In the genomic region with DNA sequence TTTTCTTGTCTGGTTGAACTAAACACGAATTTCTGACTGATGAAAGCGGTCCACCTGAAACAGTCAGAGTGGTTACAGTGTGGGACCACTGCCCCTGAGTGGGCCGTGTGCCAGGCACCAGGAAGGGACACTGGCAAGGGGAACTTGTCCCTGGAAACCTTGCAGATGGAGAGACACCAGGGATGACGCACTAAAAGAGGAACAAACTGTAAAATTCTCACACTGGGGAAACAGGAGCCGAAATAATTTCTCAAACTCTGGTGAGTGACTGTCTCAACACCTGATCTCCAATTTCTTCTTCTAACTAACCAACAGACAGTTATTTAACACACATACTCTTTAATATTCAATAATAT, we compare ENCODE assay signal across 23 mouse cellular contexts. TPM values are rescaled to one million over a fixed set of nuclear protein-coding genes. Genes with fewer than 3 reads are reported as not detected.
"Had no signal": no experiment of that assay in that cellular context is flagged by ENCODE, and none has a peak within 500 bp of the region (broad histone marks: within the 10 kb centered on the region; RNA-seq: fewer than 3 reads in every experiment).

No protein-coding gene starts in this region.

- H3K4me3 ChIP-seq: liver, embryonic 13.5 days; liver, embryonic 15.5 days; lung, embryonic 15.5 days; midbrain, embryonic 10.5 days; midbrain, embryonic 12.5 days; myocyte; neural tube, embryonic 13.5 days; neural tube, embryonic 15.5 days; stomach, embryonic 15.5 days had no signal

- ATAC-seq: liver, postnatal 0 days; lung, postnatal 0 days; midbrain, embryonic 16.5 days had no signal

- H3K27me3 ChIP-seq: liver, embryonic 13.5 days; liver, embryonic 15.5 days; lung, embryonic 15.5 days; midbrain, embryonic 12.5 days; neural tube, embryonic 13.5 days; neural tube, embryonic 15.5 days; stomach, embryonic 15.5 days had no signal

- H3K27ac ChIP-seq: liver, embryonic 13.5 days; liver, embryonic 15.5 days; lung, embryonic 15.5 days; macrophage; midbrain, embryonic 10.5 days; midbrain, embryonic 12.5 days; neural tube, embryonic 13.5 days; neural tube, embryonic 15.5 days; stomach, embryonic 15.5 days; stomach, postnatal 0 days had no signal

- H3K36me3 ChIP-seq: liver, embryonic 13.5 days; liver, embryonic 15.5 days; lung, embryonic 15.5 days; midbrain, embryonic 10.5 days; midbrain, embryonic 12.5 days; neural tube, embryonic 13.5 days; neural tube, embryonic 15.5 days; stomach, embryonic 15.5 days had no signal

- H3K4me1 ChIP-seq: liver, embryonic 13.5 days; liver, embryonic 15.5 days; lung, embryonic 15.5 days; midbrain, embryonic 10.5 days; midbrain, embryonic 12.5 days; neural tube, embryonic 13.5 days; neural tube, embryonic 15.5 days; stomach, embryonic 15.5 days had no signal

- DNase-seq: liver, embryonic 13.5 days; liver, postnatal 0 days; lung, adult 2 months; midbrain, embryonic 14.5 days; right cerebral cortex, postnatal 14 days; thymus, postnatal 14 days; thymus, postnatal 36 days had no signal

RNA-seq across cellular contexts. Expression of a gene that starts 17.9 kb away (rescaled TPM):
- total RNA-seq: megakaryocyte, adult 5-6 weeks; megakaryocyte-erythroid progenitor cell, adult 5-6 weeks had no signal
- polyA plus RNA-seq: liver, postnatal 0 days; macrophage; neural tube, embryonic 11.5 days; spleen, adult 2 months had no signal

RNA-seq across cellular contexts. Expression of a gene that starts 25.0 kb away (rescaled TPM):
- total RNA-seq: megakaryocyte, adult 5-6 weeks; megakaryocyte-erythroid progenitor cell, adult 5-6 weeks had no signal
- polyA plus RNA-seq: liver, embryonic 13.5 days; liver, embryonic 15.5 days; liver, postnatal 0 days; lung, embryonic 15.5 days; macrophage; midbrain, embryonic 10.5 days; neural tube, embryonic 11.5 days; spleen, adult 2 months; stomach, postnatal 0 days had no signal
